Mouse (Mus musculus): ENCODE results near the gene Unc45a. TPM values are rescaled to one million over a fixed set of nuclear protein-coding genes. Genes with fewer than 3 reads are reported as not detected.

The Unc45a gene
- polyA plus RNA-seq, 1 experiment: 37.4 TPM

DNA sequence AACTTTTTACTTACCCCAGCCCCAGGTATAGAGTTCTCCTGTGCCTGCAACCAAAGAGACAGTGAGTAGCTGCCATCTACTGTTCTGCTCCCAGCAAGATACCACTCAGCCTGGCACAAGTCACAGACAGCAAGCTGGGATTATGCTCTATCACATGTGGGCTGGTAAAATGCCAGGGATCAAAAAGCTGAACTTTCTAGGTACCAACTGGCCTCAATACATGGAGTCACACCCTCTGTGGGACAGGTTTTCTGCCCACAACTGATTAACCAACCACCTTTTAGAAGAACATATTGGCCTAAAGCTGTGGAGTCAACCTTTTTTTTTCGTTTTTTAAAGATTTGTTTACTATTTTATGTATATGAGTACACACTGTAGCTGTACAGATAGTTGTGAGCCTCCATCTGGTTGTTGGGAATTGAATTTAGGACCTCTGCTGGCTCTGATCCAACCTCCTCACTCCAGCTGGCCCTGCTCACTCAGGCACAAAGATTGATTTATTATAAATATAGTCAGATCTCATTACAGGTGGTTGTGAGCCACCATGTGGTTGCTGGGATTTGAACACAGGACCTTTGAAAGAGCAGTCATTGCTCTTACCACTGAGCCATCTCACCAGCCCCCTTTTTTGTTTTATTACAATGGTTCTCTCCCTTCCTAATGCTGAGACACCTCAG is 23.2 kb downstream of the Unc45a start:
- Histone ChIP-seq H3K27me3 (replicated peaks) (no peaks in the 10 kb centered on the region), H3K36me3 (replicated peaks; ENCODE audit: low read length) (peaks cover 78% of the 10 kb centered on the region), H3K9me3 (no peaks in the 10 kb centered on the region), H3K4me3 (replicated peaks) (no peak overlapping the region), H3K4me1 (peaks cover 19% of the 10 kb centered on the region)
- no peak for TF ChIP-seq GATA1 (IDR thresholded peaks at IDR 0.05; ENCODE audit: borderline replicate concordance, low read length)

DNA sequence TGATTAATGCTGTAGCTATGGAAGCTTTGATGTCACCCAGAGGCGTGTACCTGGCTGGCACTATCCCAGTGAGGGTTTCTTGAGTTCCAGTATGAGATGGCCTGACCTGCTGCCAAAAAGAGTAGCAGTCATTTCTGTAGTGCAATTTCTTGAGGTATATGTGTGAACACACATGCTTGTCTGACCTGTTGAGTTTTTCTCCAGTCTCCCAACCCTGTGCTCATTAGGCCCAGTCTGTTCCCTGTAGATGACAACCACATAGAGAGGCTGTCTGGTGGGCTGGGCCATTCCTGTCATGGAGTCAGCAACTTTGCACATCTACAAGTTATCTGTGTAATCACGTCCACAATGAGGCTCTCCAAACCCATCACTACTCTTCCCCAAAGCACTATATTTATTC is 25.1 kb downstream of the Unc45a start:
- peaks cover 12% of the 10 kb centered on the region for H3K4me1 ChIP-seq
- no peaks in the 10 kb centered on the region for H3K9me3 ChIP-seq
- TF ChIP-seq FLI1 (IDR thresholded peaks at IDR 0.05; ENCODE audit: low read length) (no peak), GATA1 (IDR thresholded peaks at IDR 0.05; ENCODE audit: borderline replicate concordance, low read length) (no peak)
- no peak overlapping the region for H3K4me3 ChIP-seq (replicated peaks)
- no peaks in the 10 kb centered on the region for H3K27me3 ChIP-seq (replicated peaks)
- peaks cover 92% of the 10 kb centered on the region for H3K36me3 ChIP-seq (replicated peaks; ENCODE audit: low read length)

DNA sequence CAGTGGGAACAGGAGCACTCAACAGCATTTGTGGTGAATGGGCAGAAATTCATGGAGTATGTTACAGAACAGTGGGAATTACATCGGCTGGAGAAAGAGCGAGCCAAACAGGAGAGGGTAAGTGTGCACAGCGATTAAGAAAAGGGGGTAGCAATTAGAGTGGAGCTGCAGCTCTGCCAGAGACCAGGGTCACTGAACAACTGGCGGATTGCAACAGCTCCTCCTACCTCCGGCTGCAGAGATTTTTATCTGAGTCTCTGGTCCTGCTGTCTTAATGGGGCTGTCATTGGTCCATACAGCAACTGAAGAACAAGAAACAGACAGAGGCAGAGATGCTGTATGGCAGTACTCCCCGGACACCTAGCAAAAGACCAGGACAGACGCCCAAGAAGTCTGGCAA is 30.0 kb downstream of the Unc45a start:
- Histone ChIP-seq H3K9me3 (no peaks in the 10 kb centered on the region), H3K4me1 (peaks cover 4% of the 10 kb centered on the region; the same call in 1 of the 2 replicates), H3K27me3 (replicated peaks) (no peaks in the 10 kb centered on the region), H3K36me3 (replicated peaks; ENCODE audit: low read length) (peaks cover 97% of the 10 kb centered on the region), H3K4me3 (replicated peaks) (no peak overlapping the region)
- TF ChIP-seq GATA1 (IDR thresholded peaks at IDR 0.05; ENCODE audit: borderline replicate concordance, low read length) (no peak), FLI1 (IDR thresholded peaks at IDR 0.05; ENCODE audit: low read length) (no peak)

DNA sequence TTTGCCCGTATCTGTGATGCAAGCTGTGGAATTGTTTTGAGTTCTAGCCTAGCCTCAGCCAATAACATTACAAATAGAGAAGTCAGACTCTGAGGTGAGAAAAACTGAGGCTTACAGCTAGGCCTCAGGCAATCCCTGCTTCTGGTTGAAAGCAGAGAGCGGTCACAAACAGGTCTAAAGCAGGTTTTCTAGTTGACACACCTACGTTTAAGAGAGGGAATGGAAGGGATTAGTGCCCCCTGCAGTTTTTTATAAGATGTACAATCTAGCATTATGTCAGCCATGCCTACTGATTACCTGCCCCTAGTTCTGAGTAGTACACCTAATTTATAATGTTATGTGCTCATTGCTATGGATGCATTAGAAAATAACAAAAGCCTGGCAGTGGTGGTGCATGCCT is 33.0 kb downstream of the Unc45a start:
- H3K36me3 ChIP-seq (replicated peaks; ENCODE audit: low read length): peaks cover 97% of the 10 kb centered on the region
- no peaks in the 10 kb centered on the region for H3K27me3 ChIP-seq (replicated peaks)
- H3K4me3 ChIP-seq (replicated peaks): no peak overlapping the region
- H3K4me1 ChIP-seq: no peaks in the 10 kb centered on the region
- no peaks in the 10 kb centered on the region for H3K9me3 ChIP-seq
- TF ChIP-seq FLI1 (IDR thresholded peaks at IDR 0.05; ENCODE audit: low read length) (no peak), GATA1 (IDR thresholded peaks at IDR 0.05; ENCODE audit: borderline replicate concordance, low read length) (no peak)

DNA sequence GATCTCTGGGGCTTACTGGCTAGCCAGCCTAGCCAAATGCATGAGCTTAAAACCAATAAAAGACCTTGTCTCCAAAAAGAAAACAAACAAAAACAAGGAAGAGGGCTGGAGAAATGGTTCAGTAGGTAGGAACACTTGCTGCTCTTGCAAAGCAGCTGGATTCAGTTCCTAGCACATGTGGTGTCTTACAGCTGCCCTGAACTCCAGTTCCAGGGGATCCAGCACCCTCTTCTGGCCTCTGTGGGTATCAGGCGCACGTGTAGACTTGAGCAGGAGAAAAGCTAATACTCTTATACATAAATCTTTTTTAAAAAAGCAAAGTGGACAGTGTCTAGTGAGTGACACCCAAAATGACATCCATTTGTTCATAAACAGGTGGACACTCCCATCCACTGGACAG is 39.3 kb downstream of the Unc45a start:
- no peaks in the 10 kb centered on the region for H3K9me3 ChIP-seq
- H3K4me3 ChIP-seq (replicated peaks): no peak overlapping the region
- no peak for TF ChIP-seq GATA1 (IDR thresholded peaks at IDR 0.05; ENCODE audit: borderline replicate concordance, low read length)
- no peak for TF ChIP-seq FLI1 (IDR thresholded peaks at IDR 0.05; ENCODE audit: low read length)
- peaks cover 84% of the 10 kb centered on the region for H3K36me3 ChIP-seq (replicated peaks; ENCODE audit: low read length)
- H3K27me3 ChIP-seq (replicated peaks): no peaks in the 10 kb centered on the region
- H3K4me1 ChIP-seq: peaks cover 36% of the 10 kb centered on the region

DNA sequence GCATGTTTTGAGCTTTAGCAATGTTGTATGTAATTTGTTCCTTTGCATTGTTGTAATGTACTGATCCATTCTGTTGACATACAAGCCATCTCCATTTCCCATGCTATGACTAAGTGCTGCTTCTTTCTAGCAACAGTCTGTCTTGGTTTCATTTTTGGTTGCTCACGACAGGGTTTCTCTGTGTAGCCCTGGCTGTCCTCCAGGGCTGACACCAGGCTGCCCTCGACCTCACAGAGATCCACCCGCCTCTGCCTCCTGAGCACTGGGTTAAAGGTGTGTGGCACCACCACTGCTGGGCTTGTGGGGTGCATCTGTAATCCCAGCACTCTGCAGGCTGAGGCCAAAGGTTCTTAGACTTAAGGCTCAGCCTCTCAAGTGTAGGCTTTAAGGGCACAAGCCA is 41.2 kb downstream of the Unc45a start:
- TF ChIP-seq FLI1 (IDR thresholded peaks at IDR 0.05; ENCODE audit: low read length) (no peak), GATA1 (IDR thresholded peaks at IDR 0.05; ENCODE audit: borderline replicate concordance, low read length) (no peak)
- Histone ChIP-seq H3K9me3 (no peaks in the 10 kb centered on the region), H3K4me3 (replicated peaks) (peak overlapping the region; percentile 78), H3K27me3 (replicated peaks) (no peaks in the 10 kb centered on the region), H3K36me3 (replicated peaks; ENCODE audit: low read length) (peaks cover 65% of the 10 kb centered on the region), H3K4me1 (peaks cover 49% of the 10 kb centered on the region)

DNA sequence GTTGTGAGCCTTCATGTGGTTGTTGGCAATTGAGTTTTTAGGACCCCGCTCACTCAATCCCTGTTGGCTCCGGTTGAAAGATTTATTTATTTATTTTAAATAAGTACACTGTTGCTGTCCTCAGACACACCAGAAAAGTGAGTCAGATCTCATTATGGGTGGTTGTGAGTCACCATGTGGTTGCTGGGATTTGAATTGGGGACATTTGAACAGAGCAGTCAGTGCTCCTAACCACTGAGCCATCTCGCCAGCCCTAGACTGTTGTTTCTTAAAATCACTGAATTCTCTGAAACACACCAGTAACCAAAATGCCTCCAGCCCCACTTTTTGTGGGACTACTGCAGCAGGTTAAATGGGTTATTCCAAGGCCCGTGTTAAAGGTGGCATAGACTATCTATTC is 42.1 kb downstream of the Unc45a start:
- TF ChIP-seq FLI1 (IDR thresholded peaks at IDR 0.05; ENCODE audit: low read length): no peak
- no peak for TF ChIP-seq GATA1 (IDR thresholded peaks at IDR 0.05; ENCODE audit: borderline replicate concordance, low read length)
- Histone ChIP-seq H3K4me3 (replicated peaks) (no peak overlapping the region), H3K36me3 (replicated peaks; ENCODE audit: low read length) (peaks cover 57% of the 10 kb centered on the region), H3K9me3 (no peaks in the 10 kb centered on the region), H3K4me1 (peaks cover 52% of the 10 kb centered on the region), H3K27me3 (replicated peaks) (no peaks in the 10 kb centered on the region)

DNA sequence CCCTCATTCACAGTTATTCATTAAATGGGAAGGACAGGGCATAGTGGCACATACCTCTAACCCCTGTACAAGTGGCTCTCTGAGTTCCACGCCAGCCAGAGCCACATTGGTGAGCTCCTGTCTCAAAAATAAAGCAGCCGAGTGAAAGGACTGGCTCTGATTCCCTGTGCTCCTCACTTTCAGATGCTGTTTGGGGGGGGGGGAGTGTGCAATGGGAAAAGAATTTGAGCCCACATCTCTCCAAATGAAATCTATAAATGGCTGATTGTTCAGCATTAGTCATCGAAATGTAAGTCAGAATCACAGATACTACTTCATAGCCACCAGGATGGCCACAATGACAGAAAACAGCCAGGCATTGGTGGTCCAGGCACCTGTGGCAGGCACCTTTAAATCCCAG is 43.8 kb downstream of the Unc45a start:
- TF ChIP-seq GATA1 (IDR thresholded peaks at IDR 0.05; ENCODE audit: borderline replicate concordance, low read length) (no peak), FLI1 (IDR thresholded peaks at IDR 0.05; ENCODE audit: low read length) (no peak)
- H3K9me3 ChIP-seq: no peaks in the 10 kb centered on the region
- peaks cover 51% of the 10 kb centered on the region for H3K36me3 ChIP-seq (replicated peaks; ENCODE audit: low read length)
- no peaks in the 10 kb centered on the region for H3K27me3 ChIP-seq (replicated peaks)
- peak overlapping the region; percentile 7 for H3K4me3 ChIP-seq (replicated peaks)
- peaks cover 52% of the 10 kb centered on the region for H3K4me1 ChIP-seq

DNA sequence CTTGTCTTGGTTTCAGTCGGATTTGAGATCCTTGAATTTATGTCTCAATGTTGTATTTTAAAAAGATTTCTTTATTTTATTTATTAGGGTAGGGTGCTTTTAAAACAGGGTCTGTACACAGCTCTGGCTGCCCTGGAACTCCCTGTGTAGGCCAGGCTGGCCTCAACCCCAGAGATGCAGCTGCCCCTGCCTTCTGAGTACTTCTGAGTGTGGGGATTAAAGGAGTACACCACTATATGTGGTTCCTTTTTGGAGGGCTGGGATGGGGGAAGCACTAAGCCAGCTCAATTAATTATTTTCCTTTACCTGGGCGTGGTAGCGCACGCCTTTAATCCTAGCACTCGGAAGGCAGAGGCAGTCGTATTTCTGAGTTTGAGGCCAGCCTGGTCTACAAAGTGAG is 44.3 kb downstream of the Unc45a start:
- TF ChIP-seq GATA1 (IDR thresholded peaks at IDR 0.05; ENCODE audit: borderline replicate concordance, low read length) (no peak), FLI1 (IDR thresholded peaks at IDR 0.05; ENCODE audit: low read length) (no peak)
- H3K9me3 ChIP-seq: no peaks in the 10 kb centered on the region
- H3K27me3 ChIP-seq (replicated peaks): no peaks in the 10 kb centered on the region
- no peak overlapping the region for H3K4me3 ChIP-seq (replicated peaks)
- H3K36me3 ChIP-seq (replicated peaks; ENCODE audit: low read length): peaks cover 51% of the 10 kb centered on the region
- H3K4me1 ChIP-seq: peaks cover 52% of the 10 kb centered on the region

DNA sequence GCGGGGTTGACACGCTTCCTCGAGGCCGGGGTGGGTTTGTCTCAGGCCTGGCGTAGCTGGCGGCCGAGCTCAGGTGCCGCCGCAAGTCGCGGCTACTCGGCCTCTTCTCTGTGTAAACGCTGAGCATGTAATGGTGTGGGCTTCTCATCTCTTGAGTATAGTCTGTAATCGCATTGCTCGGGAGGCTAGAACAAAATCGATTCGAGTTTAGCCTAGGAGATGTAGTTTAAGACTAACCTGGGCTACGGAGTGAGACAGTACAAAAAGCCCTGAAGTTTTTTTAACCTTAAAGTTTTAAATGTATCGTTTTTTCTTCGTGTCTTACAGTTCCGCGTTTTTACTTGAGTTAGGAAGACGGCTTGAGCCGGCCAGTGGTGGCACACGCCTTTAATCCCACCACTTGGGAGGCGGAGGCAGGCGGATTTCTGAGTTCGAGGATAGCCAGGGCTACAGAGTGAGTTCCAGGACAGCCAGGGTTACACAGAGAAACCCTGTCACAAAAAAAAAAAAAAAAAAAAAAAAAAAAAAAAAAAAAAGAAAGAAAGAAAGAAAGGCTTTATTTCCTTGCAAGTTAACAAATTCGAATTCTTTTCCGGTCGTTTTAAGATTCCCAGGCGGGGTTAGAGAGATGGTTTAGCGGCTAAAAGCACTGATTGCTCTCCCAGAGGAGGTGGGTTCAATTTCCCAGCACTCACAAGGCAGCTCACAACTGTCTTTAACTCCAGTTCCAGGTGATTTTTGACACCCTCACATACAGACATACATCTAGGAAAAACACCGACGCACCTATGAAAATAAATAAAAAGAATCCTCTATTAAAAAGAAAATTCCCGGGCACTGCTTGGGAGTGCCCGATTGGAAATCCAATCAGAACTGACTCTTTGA is 45.8 kb downstream of the Unc45a start:
- peaks cover 51% of the 10 kb centered on the region for H3K36me3 ChIP-seq (replicated peaks; ENCODE audit: low read length)
- no peaks in the 10 kb centered on the region for H3K9me3 ChIP-seq
- H3K27me3 ChIP-seq (replicated peaks): no peaks in the 10 kb centered on the region
- peak overlapping the region; percentile 96 for H3K4me3 ChIP-seq (replicated peaks)
- TF ChIP-seq GATA1 (IDR thresholded peaks at IDR 0.05; ENCODE audit: borderline replicate concordance, low read length) (no peak), FLI1 (IDR thresholded peaks at IDR 0.05; ENCODE audit: low read length) (no peak)
- H3K4me1 ChIP-seq: peaks cover 52% of the 10 kb centered on the region
